Mouse (Mus musculus): Measurements from ENCODE around the gene CT030661.1. TPM values are rescaled to one million over a fixed set of nuclear protein-coding genes. Genes with fewer than 3 reads are reported as not detected.
"Not testable (repeated sequence)": the region's sequence is repeated elsewhere in the genome, so short reads cannot be mapped to it uniquely, and the experiment has no call there.

CT030661.1 gene
- 0.43 TPM in 1 of 2 replicates, not detected in the other for polyA plus RNA-seq (2012; ENCODE audit: insufficient read depth, low replicate concordance)

DNA sequence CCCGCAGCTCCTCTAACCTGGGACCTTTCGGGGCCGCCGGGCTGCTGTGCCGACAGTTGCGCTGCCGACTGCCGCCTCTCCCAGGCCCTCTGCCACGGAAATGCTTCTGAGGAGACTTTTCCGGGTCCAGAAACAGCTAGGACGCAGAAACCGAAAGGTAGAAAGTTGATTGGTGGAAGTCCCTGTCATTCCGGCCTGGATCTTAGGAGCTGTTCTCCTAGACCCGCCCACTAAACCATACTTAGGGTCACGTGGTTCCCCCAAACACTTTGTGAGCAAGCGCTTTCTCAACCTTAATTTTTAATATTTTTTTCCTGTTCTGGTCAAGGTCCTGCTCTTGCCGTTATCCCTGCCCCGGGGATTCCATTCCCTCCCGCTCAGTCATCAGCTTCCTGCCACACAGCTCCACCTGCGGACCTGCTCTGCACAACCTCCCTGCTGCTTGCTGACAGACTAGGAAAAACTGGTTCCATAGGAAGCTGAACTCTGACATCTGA, at the start of gene CT030661.1:
TSS of gene CT030661.1 (minus strand) at position 108 of the 497 bp plus-strand sequence.
- H3K36me3 ChIP-seq (replicated peaks; ENCODE audit: low read length); H3K4me1 ChIP-seq; H3K27me3 ChIP-seq (replicated peaks); H3K9me3 ChIP-seq: not testable (repeated sequence)
- peak within 1 kb of the TSS; percentile 90 for H3K4me3 ChIP-seq (replicated peaks)

GRCm38 (mm10) chr17:22363895-22364294, 49.3 kb upstream of the CT030661.1 start:
- TF ChIP-seq GATA1 (IDR thresholded peaks at IDR 0.05; ENCODE audit: borderline replicate concordance, low read length) (no peak), FLI1 (IDR thresholded peaks at IDR 0.05; ENCODE audit: low read length) (no peak)
- no peak overlapping the region for H3K4me3 ChIP-seq (replicated peaks)
- H3K4me1 ChIP-seq, result peaks cover 20% of the 10 kb centered on the region
- peaks cover 22% of the 10 kb centered on the region for H3K9me3 ChIP-seq
- H3K27me3 ChIP-seq (replicated peaks), result no peaks in the 10 kb centered on the region
- peaks cover 45% of the 10 kb centered on the region for H3K36me3 ChIP-seq (replicated peaks; ENCODE audit: low read length)

DNA sequence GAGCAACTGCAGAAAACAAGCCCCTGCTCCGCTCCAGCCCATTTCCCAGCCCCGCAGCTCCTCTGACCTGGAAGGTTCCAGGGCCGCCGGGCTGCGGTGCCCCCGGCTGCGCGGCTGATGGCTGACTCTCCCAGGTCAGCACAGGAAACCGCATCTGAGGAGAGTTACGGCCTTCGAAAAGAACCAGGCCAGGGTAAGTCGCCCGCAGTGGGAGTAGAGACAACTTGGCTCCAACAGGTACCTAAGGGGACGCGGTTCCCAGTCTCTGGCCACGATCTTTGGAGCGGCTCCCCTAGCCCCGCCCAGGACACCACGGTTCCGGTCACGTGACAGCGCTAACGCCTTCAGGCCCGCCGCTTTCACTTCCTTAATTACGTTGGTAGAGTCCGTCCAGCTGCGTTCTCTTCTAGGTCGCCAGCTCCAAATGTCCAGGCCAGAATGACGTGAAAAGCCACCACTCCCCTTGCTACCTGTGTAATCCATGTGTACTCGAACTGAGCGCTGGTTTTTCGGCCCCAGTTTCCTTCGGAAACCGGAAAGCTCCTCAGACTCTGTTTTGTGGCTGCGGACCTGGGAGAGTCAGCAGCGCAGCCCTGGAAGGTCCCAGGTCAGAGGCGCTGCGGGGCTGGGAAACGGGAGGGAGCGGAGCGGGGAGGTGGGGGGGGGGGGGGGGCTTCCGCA, 46.6 kb upstream of the CT030661.1 start, which contains the start of the genes Zfp944 and Zfp758:
TSS of gene Zfp944 (minus strand) at position 300 of the 681 bp plus-strand sequence.
TSS of gene Zfp758 (plus strand) at position 353 of the 681 bp plus-strand sequence.
- H3K4me3 ChIP-seq (replicated peaks), result peak within 1 kb of the TSS; percentile 90
- H3K36me3 ChIP-seq (replicated peaks; ENCODE audit: low read length), result peaks cover 34% of the 10 kb centered on the region
- peaks cover 10% of the 10 kb centered on the region for H3K9me3 ChIP-seq
- H3K4me1 ChIP-seq, result peaks cover 20% of the 10 kb centered on the region
- not testable (repeated sequence) for H3K27me3 ChIP-seq (replicated peaks)

GRCm38 (mm10) chr17:22360572-22360971, 45.9 kb upstream of the CT030661.1 start:
- peaks cover 20% of the 10 kb centered on the region for H3K4me1 ChIP-seq
- peak overlapping the region; percentile 88 for H3K4me3 ChIP-seq (replicated peaks)
- H3K36me3 ChIP-seq (replicated peaks; ENCODE audit: low read length), result peaks cover 33% of the 10 kb centered on the region
- no peaks in the 10 kb centered on the region for H3K27me3 ChIP-seq (replicated peaks)
- TF ChIP-seq GATA1 (IDR thresholded peaks at IDR 0.05; ENCODE audit: borderline replicate concordance, low read length), result no peak
- TF ChIP-seq FLI1 (IDR thresholded peaks at IDR 0.05; ENCODE audit: low read length), result no peak
- peaks cover 10% of the 10 kb centered on the region for H3K9me3 ChIP-seq

DNA sequence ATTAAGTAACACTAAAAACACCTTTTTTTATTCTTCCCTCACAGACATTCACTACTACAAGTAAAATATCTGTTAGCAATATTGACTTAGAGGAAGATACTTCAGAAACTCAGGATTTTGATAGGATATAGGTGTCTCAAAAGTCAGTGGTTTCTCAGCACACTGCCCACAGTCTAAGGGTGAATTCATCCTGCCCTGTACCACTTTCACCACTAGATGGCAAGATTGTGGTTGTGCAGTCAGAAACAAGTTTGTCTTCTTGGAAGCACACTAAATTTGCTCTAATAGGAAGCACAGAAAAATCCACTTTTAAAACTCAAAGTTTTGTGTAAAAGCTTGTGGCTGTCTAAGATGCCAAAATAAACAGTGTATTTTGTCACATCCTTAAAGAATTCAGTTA, 38.2 kb upstream of the CT030661.1 start:
- Histone ChIP-seq H3K27me3 (replicated peaks) (no peaks in the 10 kb centered on the region), H3K36me3 (replicated peaks; ENCODE audit: low read length) (peaks cover 58% of the 10 kb centered on the region), H3K9me3 (no peaks in the 10 kb centered on the region), H3K4me3 (replicated peaks) (no peak overlapping the region), H3K4me1 (no peaks in the 10 kb centered on the region)
- TF ChIP-seq FLI1 (IDR thresholded peaks at IDR 0.05; ENCODE audit: low read length), result no peak
- TF ChIP-seq GATA1 (IDR thresholded peaks at IDR 0.05; ENCODE audit: borderline replicate concordance, low read length), result no peak

GRCm38 (mm10) chr17:22315247-22315646, 610 bp upstream of the CT030661.1 start:
- not testable (repeated sequence) for H3K9me3 ChIP-seq; H3K36me3 ChIP-seq (replicated peaks; ENCODE audit: low read length); H3K27me3 ChIP-seq (replicated peaks); H3K4me1 ChIP-seq
- peak overlapping the region; percentile 90 for H3K4me3 ChIP-seq (replicated peaks)

- peak overlapping the region; percentile 90 for H3K4me3 ChIP-seq (replicated peaks)
- not testable (repeated sequence) for H3K4me1 ChIP-seq; H3K27me3 ChIP-seq (replicated peaks); H3K9me3 ChIP-seq; H3K36me3 ChIP-seq (replicated peaks; ENCODE audit: low read length)
These were observed 418 bp downstream of the CT030661.1 start for GRCm38 (mm10) chr17:22314219-22314618.

Other genes starting within 250 kb of the CT030661.1 start
- not detected in 2 replicates for gene Zfp947, start 148.6 kb downstream of the CT030661.1 start, polyA plus RNA-seq (2012; ENCODE audit: insufficient read depth, low replicate concordance)
- gene Zfp994, start 89.2 kb downstream of the CT030661.1 start, polyA plus RNA-seq (2012; ENCODE audit: insufficient read depth, low replicate concordance), result 0.23 TPM in 1 of 2 replicates, not detected in the other
- gene Zfp944, start 46.6 kb upstream of the CT030661.1 start, polyA plus RNA-seq (2012; ENCODE audit: insufficient read depth, low replicate concordance), result 0.53 TPM in 1 of 2 replicates, not detected in the other
- gene Zfp758, start 46.6 kb upstream of the CT030661.1 start, polyA plus RNA-seq (2012; ENCODE audit: insufficient read depth, low replicate concordance), result 0.09 TPM in 1 of 2 replicates, not detected in the other
- 0.65 TPM in 1 of 2 replicates, not detected in the other for gene Zfp946, start 109.4 kb upstream of the CT030661.1 start, polyA plus RNA-seq (2012; ENCODE audit: insufficient read depth, low replicate concordance)